Mouse (Mus musculus) thymus, adult 18-20 months (tissue): ENCODE results near the gene Xpot.

Experiments used
- DNase-seq, 2 experiments: peaks; one replicate each; pipeline ENCODE4 v3.0.0; 2022; ENCODE audit warnings: mixed read lengths in 2 of 2

Xpot gene

GRCm38 (mm10) chr10:121626186-121626882 lies at the start of gene Xpot:
Gene Xpot (minus strand): TSS chr10:121626332.
- DNase-seq, result peak; percentile 97

GRCm38 (mm10) chr10:121669103-121669502 lies 43.0 kb upstream of the Xpot start:
- DNase-seq, result no peak

- no peak for DNase-seq
Measured at GRCm38 (mm10) chr10:121665631-121666145, 39.6 kb upstream of the Xpot start.

GRCm38 (mm10) chr10:121663599-121663998 lies 37.5 kb upstream of the Xpot start:
- DNase-seq, result no peak

- DNase-seq, result no peak
Measured at GRCm38 (mm10) chr10:121662711-121663110, 36.6 kb upstream of the Xpot start.

GRCm38 (mm10) chr10:121655907-121656306 lies 29.8 kb upstream of the Xpot start:
- DNase-seq, result no peak

- DNase-seq, result no peak
Measured at GRCm38 (mm10) chr10:121653079-121653478, 26.9 kb upstream of the Xpot start.

GRCm38 (mm10) chr10:121646294-121646693 lies 20.2 kb upstream of the Xpot start:
- no peak for DNase-seq

- DNase-seq, result no peak
Measured at GRCm38 (mm10) chr10:121642054-121642947, 16.2 kb upstream of the Xpot start.

GRCm38 (mm10) chr10:121641272-121642053 lies 15.3 kb upstream of the Xpot start, which contains the start of gene D930020B18Rik:
Gene D930020B18Rik (plus strand): TSS chr10:121641588.
- DNase-seq, result no peak

- DNase-seq, result no peak
Measured at GRCm38 (mm10) chr10:121640944-121641271, 14.8 kb upstream of the Xpot start.

- no peak for DNase-seq
Measured at GRCm38 (mm10) chr10:121640150-121640930, 14.2 kb upstream of the Xpot start.

- DNase-seq, result no peak
Measured at GRCm38 (mm10) chr10:121639573-121639972, 13.4 kb upstream of the Xpot start.

GRCm38 (mm10) chr10:121636276-121636675 lies 10.1 kb upstream of the Xpot start:
- DNase-seq, result no peak

- DNase-seq, result no peak
Measured at GRCm38 (mm10) chr10:121634159-121634558, 8.0 kb upstream of the Xpot start.

- no peak for DNase-seq
Measured at GRCm38 (mm10) chr10:121628561-121629040, 2.5 kb upstream of the Xpot start.

- DNase-seq, result no peak
Measured at GRCm38 (mm10) chr10:121627216-121627852, 1.2 kb upstream of the Xpot start.

GRCm38 (mm10) chr10:121625407-121626185 lies 536 bp downstream of the Xpot start:
- no peak for DNase-seq

GRCm38 (mm10) chr10:121625006-121625405 lies 1.1 kb downstream of the Xpot start:
- no peak for DNase-seq

- DNase-seq, result no peak
Measured at GRCm38 (mm10) chr10:121623670-121624069, 2.5 kb downstream of the Xpot start.

- DNase-seq, result no peak
Measured at GRCm38 (mm10) chr10:121622431-121622830, 3.7 kb downstream of the Xpot start.
